Mouse (Mus musculus): ENCODE data around the gene Eef1akmt2. TPM values are rescaled to one million over a fixed set of nuclear protein-coding genes. Genes with fewer than 3 reads are reported as not detected.
A peak's percentile ranks its signal among the peaks of the same experiment; 100 is the strongest.

Gene Eef1akmt2
- 1 to 10 TPM; 5.0 to 6.8 TPM for total RNA-seq (2021)
- long read RNA-seq, experiment 1, partial matches to known transcripts: 0 of 6 reads
- long read RNA-seq, experiment 1, other reads (novel, unspliced or antisense): 3 of 6 reads
- long read RNA-seq, experiment 2, transcript Eef1akmt2-201 (6 exons, 1,107 nt): major isoform, 7 of 9 reads
- long read RNA-seq, experiment 2, partial matches to known transcripts: 0 of 9 reads
- long read RNA-seq, experiment 2, other reads (novel, unspliced or antisense): 2 of 9 reads

- DNase-seq: peak; percentile 70 to 79
- intact Hi-C loops (cut with DNase I): loop anchor here (1.0 to 5.0 kb wide), 2 partner anchors 35 to 196 kb away; no protein-coding TSS in a partner anchor
These were observed at the start of gene Eef1akmt2 for GRCm38 (mm10) chr7:132852173-132852844. Gene Eef1akmt2, minus strand, starts transcription at chr7:132852673.

DNA sequence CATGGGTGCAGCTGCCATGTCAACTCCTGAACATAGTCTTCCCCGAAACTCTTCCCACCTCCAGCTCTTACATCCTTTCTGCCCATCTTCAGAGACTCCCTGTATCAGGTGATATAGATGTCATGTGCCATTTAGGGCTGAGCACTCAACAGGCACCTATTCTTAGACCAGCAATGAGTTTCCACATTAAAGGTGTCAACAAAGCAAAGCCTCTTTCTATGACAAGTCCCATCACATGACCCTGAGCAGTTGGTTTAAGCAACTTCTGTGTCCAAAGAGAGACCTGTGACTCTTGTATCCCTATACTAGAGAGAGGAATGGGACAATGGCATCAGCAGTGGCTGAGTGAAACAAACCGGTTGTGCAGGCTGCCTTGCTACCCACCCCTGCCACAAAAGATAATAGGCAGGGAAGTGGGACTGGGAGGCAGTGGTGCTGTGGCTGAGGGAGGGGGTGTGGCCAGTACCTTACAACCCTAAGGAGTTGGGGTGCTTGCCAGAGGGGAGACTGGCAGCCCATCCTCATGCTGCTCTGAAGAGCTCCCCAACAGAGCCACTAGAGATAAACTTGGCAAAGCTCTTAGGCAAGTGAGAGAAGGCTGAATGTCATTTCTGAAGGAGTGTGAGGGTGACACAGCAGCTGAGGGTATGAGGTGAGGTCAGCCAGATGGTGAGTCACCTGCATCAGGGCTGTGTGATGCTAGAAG lies 48.5 kb upstream of the Eef1akmt2 start:
- no peak for DNase-seq
- intact Hi-C loops (cut with DNase I): no loop called here

DNA sequence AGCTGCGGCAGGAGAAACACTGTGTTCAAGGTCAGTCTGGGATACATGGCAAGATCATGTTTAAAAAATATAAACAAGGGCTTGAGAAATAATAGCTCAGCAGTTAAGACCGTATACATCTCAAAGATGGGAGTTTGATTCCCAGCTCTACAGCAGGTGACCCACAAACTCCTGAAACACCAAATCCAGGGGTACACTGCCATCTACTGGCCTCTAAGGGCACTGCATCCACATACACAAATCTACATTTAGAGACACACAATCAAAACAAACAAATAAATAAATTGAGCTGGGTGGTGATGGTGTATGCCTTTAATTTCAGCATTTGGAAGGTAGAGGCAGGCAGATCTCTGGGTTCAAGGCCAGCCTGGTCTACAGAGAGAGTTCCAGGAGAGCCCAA lies 45.8 kb upstream of the Eef1akmt2 start:
- no peak for DNase-seq
- intact Hi-C loops (cut with DNase I): loop anchor here (5.0 kb wide), 1 partner anchor 241 kb away; no protein-coding TSS in a partner anchor

- no peak for DNase-seq
- intact Hi-C loops (cut with DNase I): loop anchor here (5.0 kb wide), 1 partner anchor 240 kb away; no protein-coding TSS in a partner anchor
These were observed 44.8 kb upstream of the Eef1akmt2 start for GRCm38 (mm10) chr7:132897258-132897657.

- intact Hi-C loops (cut with DNase I): loop anchor here (5.0 kb wide), 1 partner anchor 239 kb away; no protein-coding TSS in a partner anchor
These were observed 43.8 kb upstream of the Eef1akmt2 start for GRCm38 (mm10) chr7:132896206-132896815.

GRCm38 (mm10) chr7:132894841-132895555 lies 42.5 kb upstream of the Eef1akmt2 start:
- intact Hi-C loops (cut with DNase I): loop anchor here (5.0 kb wide), 1 partner anchor 238 kb away; no protein-coding TSS in a partner anchor

More at GRCm38 (mm10) chr7:132896206-132896815, 43.8 kb upstream of the Eef1akmt2 start:
- DNase-seq: no peak

DNA sequence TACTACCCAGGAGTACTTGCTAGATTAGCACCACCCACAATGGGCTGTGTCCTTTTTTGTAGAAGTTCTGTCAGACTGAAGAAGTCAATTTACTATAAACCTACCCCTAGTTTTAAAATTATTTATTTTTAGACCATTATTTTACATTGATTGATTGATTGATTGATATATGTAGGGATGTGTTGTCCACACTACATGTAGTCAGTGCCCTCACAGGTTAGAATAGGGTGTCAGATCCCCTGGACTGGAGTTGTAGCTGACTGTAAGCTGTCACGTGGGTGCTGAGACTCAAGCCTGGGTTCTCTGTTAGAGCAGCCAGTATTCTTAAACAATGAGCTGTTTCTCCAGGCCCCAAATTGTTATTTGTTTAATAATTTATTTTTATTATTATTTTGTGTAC lies 40.9 kb upstream of the Eef1akmt2 start:
- no peak for DNase-seq
- intact Hi-C loops (cut with DNase I): no loop called here

More at GRCm38 (mm10) chr7:132894841-132895555, 42.5 kb upstream of the Eef1akmt2 start:
- DNase-seq: peak in 1 of 2 experiments; percentile 21

GRCm38 (mm10) chr7:132892806-132893205 lies 40.3 kb upstream of the Eef1akmt2 start:
- intact Hi-C loops (cut with DNase I): no loop called here
- no peak for DNase-seq

DNA sequence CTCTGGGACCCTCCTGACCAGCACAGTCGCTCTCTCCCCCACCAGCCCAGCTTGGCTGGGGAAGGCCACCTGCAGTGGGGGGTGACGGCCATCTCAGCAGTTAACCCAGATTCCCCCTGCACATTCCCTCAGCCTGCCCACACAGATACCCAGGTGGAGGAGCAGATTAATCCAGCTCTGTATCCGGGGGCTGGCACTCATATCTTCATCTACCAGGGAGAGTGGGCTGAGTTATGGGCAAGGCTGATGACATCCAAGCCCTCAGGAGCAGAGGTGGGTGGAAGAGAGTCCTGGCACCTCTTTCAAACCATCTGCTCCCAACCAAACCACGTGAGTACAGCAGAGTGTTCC lies 39.8 kb upstream of the Eef1akmt2 start:
- intact Hi-C loops (cut with DNase I): no loop called here

GRCm38 (mm10) chr7:132891561-132892310 lies 39.3 kb upstream of the Eef1akmt2 start:
- DNase-seq: no peak
- intact Hi-C loops (cut with DNase I): no loop called here

More for the DNA sequence above, 39.8 kb upstream of the Eef1akmt2 start:
- DNase-seq: no peak

- no peak for DNase-seq
- intact Hi-C loops (cut with DNase I): no loop called here
These were observed 37.7 kb upstream of the Eef1akmt2 start for GRCm38 (mm10) chr7:132890201-132890600.

DNA sequence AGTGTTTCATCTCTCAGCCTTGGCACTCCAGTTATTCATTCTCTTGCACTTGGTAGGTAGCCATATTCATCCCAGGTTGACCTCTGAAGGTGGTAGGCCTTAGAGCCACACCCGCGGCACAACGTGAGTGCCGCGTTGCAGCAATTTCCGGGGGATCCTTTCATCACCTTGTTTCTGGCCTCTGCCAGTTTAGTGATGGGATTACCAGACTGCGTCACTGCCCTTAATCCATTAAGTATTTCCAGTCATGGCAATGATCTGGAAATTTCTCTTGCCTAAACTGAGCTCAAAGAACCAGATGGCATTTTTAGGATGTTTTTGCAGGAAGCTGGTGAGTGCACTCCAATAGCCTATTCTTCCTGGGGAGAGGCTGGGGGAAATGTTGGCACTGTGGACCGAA lies 37.2 kb upstream of the Eef1akmt2 start:
- intact Hi-C loops (cut with DNase I): no loop called here

DNA sequence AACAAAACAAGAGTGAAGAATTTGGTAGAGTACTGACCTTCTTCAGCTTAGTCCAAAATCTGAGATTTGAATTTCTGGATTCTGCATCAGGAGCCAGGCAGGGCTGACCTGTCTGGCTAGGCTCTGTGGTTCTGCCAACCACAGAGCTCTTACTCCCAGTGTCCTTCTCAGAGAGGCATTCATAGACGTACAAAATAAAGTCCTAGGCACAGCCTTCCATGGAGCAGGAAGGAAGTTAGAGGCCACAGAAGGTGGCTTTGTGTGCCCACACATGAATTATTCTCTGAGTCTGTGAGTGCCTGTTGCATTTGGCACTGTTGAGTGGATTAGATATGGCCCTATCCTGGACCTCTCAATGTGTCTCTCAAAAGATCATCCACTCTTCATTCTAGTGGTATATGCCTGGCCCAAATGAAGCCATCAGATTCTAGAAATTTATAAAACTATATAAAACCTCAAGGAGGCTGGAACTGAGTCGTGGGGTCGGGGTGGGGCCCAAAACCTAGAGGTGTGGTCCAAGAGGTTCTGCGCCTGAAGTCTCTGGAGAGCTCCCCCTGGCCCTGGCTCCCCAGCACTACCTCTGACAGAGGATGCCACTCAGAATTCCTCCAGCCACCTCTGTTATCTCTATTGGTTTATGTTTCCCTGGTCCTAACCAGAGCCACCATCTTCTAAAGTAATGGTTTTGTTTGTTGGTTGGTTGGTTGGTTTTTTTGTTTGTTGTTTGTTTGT lies 36.2 kb upstream of the Eef1akmt2 start:
- DNase-seq: no peak
- intact Hi-C loops (cut with DNase I): no loop called here

More for the DNA sequence above, 37.2 kb upstream of the Eef1akmt2 start:
- no peak for DNase-seq

DNA sequence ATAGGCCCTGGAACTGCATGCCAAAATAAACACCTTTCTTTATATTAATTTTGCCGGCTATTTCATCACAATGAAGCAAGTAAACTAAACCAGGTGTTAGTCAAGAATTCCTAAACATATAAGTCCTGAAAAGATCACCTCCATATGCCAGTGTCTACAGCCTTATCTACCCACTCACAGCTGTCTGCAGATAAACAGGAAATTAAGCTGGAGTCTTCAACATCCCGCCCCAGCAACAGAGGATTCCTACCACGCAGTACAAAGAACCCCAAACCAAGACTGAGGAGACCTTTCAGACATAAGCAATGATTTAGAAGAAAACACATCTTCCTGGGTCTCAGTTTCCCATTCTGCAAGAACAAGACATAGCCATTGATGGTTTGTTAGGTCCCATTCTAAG lies 35.6 kb upstream of the Eef1akmt2 start:
- no peak for DNase-seq
- intact Hi-C loops (cut with DNase I): no loop called here

DNA sequence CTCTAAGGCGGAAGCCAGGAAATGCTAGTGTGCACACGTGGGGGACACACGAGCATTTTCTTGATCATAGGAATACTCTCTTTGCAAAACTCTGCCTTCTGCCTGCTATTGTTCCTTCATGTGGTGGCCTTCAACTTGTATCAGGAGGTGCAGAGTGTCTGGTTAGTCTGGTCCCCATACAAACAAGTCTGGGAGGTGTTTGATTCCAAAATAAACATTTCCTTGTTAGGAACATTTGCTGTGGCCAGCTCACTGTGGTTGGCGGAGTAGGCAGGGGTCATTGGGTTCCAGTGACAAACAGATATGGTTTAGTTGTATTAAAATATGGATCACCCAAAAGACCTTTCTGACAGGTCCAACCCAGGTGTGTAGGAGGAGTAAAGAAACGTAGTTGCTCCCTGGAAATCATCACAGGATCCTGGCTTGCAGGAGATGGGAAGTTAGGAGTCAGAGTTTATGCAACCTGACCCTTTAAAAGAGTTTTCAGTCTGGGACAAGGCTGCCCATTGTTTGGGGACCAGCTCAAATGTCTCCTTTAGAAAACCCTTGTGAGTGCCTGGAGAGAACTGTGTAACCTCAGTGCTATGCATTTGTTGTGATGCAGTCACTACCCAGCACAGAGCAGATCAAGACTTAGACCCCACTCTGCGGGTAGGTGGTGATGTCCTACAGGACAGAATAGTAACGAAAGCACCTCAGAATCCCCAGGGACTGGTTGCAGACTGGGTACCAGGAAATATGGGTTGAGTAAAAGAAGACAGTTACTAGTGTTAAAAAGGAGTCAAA lies 34.7 kb upstream of the Eef1akmt2 start:
- intact Hi-C loops (cut with DNase I): no loop called here
- no peak for DNase-seq

DNA sequence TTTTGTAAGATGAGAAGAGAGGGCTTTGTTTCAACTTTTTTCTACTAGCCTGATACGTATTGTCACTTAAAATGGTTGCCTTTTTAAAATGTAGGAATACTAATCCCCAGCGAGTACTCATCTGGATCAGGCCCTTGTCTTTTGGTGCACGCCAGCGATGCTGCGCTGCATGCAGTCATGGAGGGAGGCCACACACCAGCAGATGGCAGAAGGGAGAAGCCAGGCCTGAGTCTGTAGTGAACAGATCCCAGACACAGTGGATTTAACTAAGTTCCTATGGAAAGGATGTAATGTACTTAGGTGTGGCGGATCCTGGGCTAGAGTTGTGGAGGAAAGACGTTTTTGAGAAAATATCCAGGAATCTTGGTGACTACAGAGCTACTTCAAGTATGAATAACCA lies 31.6 kb upstream of the Eef1akmt2 start:
- no peak for DNase-seq
- intact Hi-C loops (cut with DNase I): no loop called here

DNA sequence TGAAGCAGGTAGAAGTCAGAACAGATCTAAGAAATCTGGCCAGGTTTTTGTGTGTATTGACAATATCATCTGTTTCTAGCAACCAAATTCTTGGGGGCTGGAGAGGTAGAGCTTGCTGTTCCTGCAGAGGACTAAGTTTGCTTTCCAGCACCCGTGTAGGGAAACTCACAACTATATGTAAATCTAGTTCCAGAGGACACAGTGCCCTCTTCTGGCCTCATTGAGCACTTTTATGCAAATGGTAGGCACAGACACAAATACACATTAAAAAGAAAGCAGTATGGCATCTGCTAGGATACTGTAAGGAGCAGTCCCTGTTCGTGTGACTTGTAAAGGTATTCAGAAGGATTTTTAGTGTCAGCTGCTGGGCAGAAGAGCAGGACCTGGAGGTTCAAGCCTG lies 29.9 kb upstream of the Eef1akmt2 start:
- no peak for DNase-seq
- intact Hi-C loops (cut with DNase I): no loop called here

DNA sequence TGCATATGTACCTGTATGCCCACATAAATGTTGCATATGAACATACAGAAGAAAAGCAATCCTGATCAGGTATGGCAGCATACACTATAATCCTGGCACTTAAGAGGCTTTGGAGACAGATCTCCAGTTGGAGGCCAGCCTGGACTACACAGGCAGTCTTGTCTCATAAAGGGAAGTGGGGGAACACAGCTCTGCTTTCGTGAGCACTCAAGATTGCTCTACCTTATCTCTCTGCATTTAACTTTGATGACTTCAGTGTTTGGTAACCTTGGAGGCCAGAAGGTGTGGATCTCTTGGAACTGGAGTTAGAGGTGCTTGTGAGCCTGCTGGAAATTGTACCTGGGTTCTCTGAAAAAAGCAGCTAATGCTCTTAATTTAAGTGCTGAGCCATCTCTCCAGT lies 27.8 kb upstream of the Eef1akmt2 start:
- intact Hi-C loops (cut with DNase I): no loop called here
- no peak for DNase-seq
